Mouse (Mus musculus) thymus, adult 2 months (tissue): Measurements from ENCODE around the gene Abcb6.

Source experiments
- CTCF ChIP-seq: fragments of 200-500 bp; IDR thresholded peaks from 2 replicates; pipeline ENCODE4 v1.5.1; 2012; ENCODE audit warnings: mild to moderate bottlenecking, control low read depth, low read length, moderate library complexity, borderline replicate concordance; ENCODE audit not compliant: control insufficient read depth, poor library complexity, insufficient read depth; ENCODE audit errors: extremely low read depth
- POLR2A ChIP-seq: fragments of 200-500 bp; IDR thresholded peaks from 2 replicates; pipeline ENCODE4 v1.6.1; 2012; ENCODE audit warnings: mild to moderate bottlenecking, low read length, control low read depth, moderate library complexity; ENCODE audit not compliant: control insufficient read depth, poor library complexity, insufficient read depth; ENCODE audit errors: extremely low read depth

GRCm38 (mm10) chr1:75223532-75223931 lies 43.3 kb upstream of the Abcb6 start:
- no peak for TF ChIP-seq POLR2A
- no peak for TF ChIP-seq CTCF
